Mouse (Mus musculus): ENCODE results near the gene Chm. TPM values are rescaled to one million over a fixed set of nuclear protein-coding genes. Genes with fewer than 3 reads are reported as not detected.
A peak's percentile ranks its signal among the peaks of the same experiment; 100 is the strongest.
"Not testable (repeated sequence)": the region's sequence is repeated elsewhere in the genome, so short reads cannot be mapped to it uniquely, and the experiment has no call there.

The Chm gene
- 12.4 and 16.6 TPM in 2 replicates for total RNA-seq (2012; rRNA removed)

GRCm38 (mm10) chrX:113185230-113185985 is at the start of gene Chm:
TSS of gene Chm (minus strand) at chrX:113185517.
- in situ Hi-C loops (cut with MboI; ENCODE audit: low sequenced_read_pairs in 2 of 2, unreplicated experiment in 2 of 2), result no loop called here
- H3K4me1 ChIP-seq (ENCODE audit: control insufficient read depth in 2 of 2, insufficient read depth in 2 of 2, low read length in 2 of 2, poor library complexity in 1 of 2), result no peaks in the 10 kb centered on the region
- H3K9me3 ChIP-seq (ENCODE audit: control insufficient read depth, insufficient read depth, low read depth, low read length), result no peaks in the 10 kb centered on the region
- TF ChIP-seq ZC3H11A (IDR thresholded peaks at IDR 0.05; ENCODE audit: borderline replicate concordance, low read depth, low read length), result no peak
- TF ChIP-seq HCFC1 (IDR thresholded peaks at IDR 0.05; ENCODE audit: borderline replicate concordance, insufficient read depth, low read length), result peak; percentile 88
- peak within 1 kb of the TSS; percentile 69 for H3K9ac ChIP-seq (ENCODE audit: insufficient read depth, low read depth, low read length, poor library complexity, severe bottlenecking)
- H3K36me3 ChIP-seq (ENCODE audit: control insufficient read depth, insufficient read depth, low read length, poor library complexity, severe bottlenecking), result no peaks in the 10 kb centered on the region
- no peak within 1 kb of the TSS for H3K27ac ChIP-seq (ENCODE audit: insufficient read depth, low read depth, low read length, poor library complexity, severe bottlenecking)
- DNase-seq (ENCODE audit: low read depth, low spot score), result peak; percentile 37
- peak within 1 kb of the TSS; percentile 72 to 97 for H3K4me3 ChIP-seq (ENCODE audit: insufficient read depth in 1 of 2, low read depth in 1 of 2, low read length in 2 of 2, poor library complexity in 1 of 2, severe bottlenecking in 1 of 2)

DNA sequence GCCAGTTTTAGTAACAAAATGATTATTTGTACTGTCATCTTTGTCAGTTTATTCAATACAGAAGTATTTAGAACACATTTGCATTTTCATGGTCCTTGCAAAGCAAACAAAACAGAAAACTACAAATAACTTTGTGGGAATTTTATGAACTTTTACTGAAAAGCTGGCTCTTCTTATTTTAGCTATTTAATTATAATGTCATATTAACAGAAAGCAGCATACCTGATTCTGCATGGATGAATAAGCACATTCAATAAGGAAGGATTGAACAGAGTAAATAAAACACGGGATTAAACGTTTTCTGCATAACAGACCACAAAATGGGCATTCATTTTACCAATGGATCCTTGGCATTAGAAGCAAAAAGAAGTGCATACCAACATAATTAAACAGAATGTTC is 8.6 kb upstream of the Chm start:
- in situ Hi-C loops (cut with MboI; ENCODE audit: low sequenced_read_pairs in 2 of 2, unreplicated experiment in 2 of 2), result no loop called here
- H3K4me1 ChIP-seq (ENCODE audit: control insufficient read depth in 2 of 2, insufficient read depth in 2 of 2, low read length in 2 of 2, poor library complexity in 1 of 2), result no peaks in the 10 kb centered on the region
- no peaks in the 10 kb centered on the region for H3K36me3 ChIP-seq (ENCODE audit: control insufficient read depth, insufficient read depth, low read length, poor library complexity, severe bottlenecking)
- TF ChIP-seq HCFC1 (IDR thresholded peaks at IDR 0.05; ENCODE audit: borderline replicate concordance, insufficient read depth, low read length) (no peak), CHD2 (IDR thresholded peaks at IDR 0.05; ENCODE audit: low read depth, low read length) (no peak), ZC3H11A (IDR thresholded peaks at IDR 0.05; ENCODE audit: borderline replicate concordance, low read depth, low read length) (no peak), ZNF384 (IDR thresholded peaks at IDR 0.05; ENCODE audit: low read depth, low read length) (no peak), MAFK (IDR thresholded peaks at IDR 0.05; ENCODE audit: insufficient read depth, low read depth, low read length) (no peak)
- DNase-seq (ENCODE audit: low read depth, low spot score), result no peak
- H3K27ac ChIP-seq (ENCODE audit: insufficient read depth, low read depth, low read length, poor library complexity, severe bottlenecking), result no peak overlapping the region
- H3K9me3 ChIP-seq (ENCODE audit: control insufficient read depth, insufficient read depth, low read depth, low read length), result no peaks in the 10 kb centered on the region
- H3K4me3 ChIP-seq (ENCODE audit: insufficient read depth in 1 of 2, low read depth in 1 of 2, low read length in 2 of 2, poor library complexity in 1 of 2, severe bottlenecking in 1 of 2), result no peak overlapping the region
- H3K9ac ChIP-seq (ENCODE audit: insufficient read depth, low read depth, low read length, poor library complexity, severe bottlenecking), result no peak overlapping the region

DNA sequence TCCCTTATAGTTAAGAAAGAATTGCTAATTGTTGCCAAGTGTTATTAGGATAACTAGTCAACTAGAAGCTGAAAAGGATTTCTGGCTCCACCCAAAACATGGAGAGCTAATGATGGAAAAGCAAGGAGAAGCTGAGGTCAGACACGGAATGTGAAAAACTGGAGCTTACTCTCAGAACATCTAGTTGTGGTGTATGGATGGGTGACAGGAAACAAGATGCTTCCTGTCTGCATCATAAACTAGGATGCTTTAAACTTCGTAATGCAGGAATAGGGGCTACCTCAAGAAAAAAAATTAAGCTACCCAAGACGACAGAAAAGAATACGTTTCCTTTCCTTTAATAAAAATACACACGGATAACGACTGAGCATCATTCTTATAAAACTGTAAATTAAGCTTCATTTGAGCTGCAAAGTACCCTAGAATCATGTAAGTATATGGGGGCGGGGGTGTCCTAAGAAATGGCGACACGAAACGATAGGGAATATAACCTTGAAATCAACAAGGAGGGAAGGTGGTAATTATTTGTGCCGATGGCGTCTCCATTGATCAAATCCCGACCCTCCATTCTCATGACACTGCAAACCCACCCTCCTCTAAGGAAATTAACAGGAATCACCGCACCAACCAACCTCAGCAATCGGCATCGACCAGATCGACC is 618 bp downstream of the Chm start:
- Histone ChIP-seq H3K36me3 (ENCODE audit: control insufficient read depth, insufficient read depth, low read length, poor library complexity, severe bottlenecking) (no peaks in the 10 kb centered on the region), H3K27ac (ENCODE audit: insufficient read depth, low read depth, low read length, poor library complexity, severe bottlenecking) (no peak overlapping the region), H3K9me3 (ENCODE audit: control insufficient read depth, insufficient read depth, low read depth, low read length) (no peaks in the 10 kb centered on the region), H3K4me1 (ENCODE audit: control insufficient read depth in 2 of 2, insufficient read depth in 2 of 2, low read length in 2 of 2, poor library complexity in 1 of 2) (no peaks in the 10 kb centered on the region), H3K4me3 (ENCODE audit: insufficient read depth in 1 of 2, low read depth in 1 of 2, low read length in 2 of 2, poor library complexity in 1 of 2, severe bottlenecking in 1 of 2) (peak overlapping the region; percentile 72 to 97), H3K9ac (ENCODE audit: insufficient read depth, low read depth, low read length, poor library complexity, severe bottlenecking) (peak overlapping the region; percentile 69)
- DNase-seq (ENCODE audit: low read depth, low spot score), result no peak
- TF ChIP-seq ZC3H11A (IDR thresholded peaks at IDR 0.05; ENCODE audit: borderline replicate concordance, low read depth, low read length) (no peak), ZNF384 (IDR thresholded peaks at IDR 0.05; ENCODE audit: low read depth, low read length) (no peak), CHD2 (IDR thresholded peaks at IDR 0.05; ENCODE audit: low read depth, low read length) (no peak), HCFC1 (IDR thresholded peaks at IDR 0.05; ENCODE audit: borderline replicate concordance, insufficient read depth, low read length) (no peak), MAFK (IDR thresholded peaks at IDR 0.05; ENCODE audit: insufficient read depth, low read depth, low read length) (no peak)
- in situ Hi-C loops (cut with MboI; ENCODE audit: low sequenced_read_pairs in 2 of 2, unreplicated experiment in 2 of 2), result no loop called here

- H3K4me1 ChIP-seq (ENCODE audit: control insufficient read depth in 2 of 2, insufficient read depth in 2 of 2, low read length in 2 of 2, poor library complexity in 1 of 2); H3K27ac ChIP-seq (ENCODE audit: insufficient read depth, low read depth, low read length, poor library complexity, severe bottlenecking); H3K4me3 ChIP-seq (ENCODE audit: insufficient read depth in 1 of 2, low read depth in 1 of 2, low read length in 2 of 2, poor library complexity in 1 of 2, severe bottlenecking in 1 of 2); H3K36me3 ChIP-seq (ENCODE audit: control insufficient read depth, insufficient read depth, low read length, poor library complexity, severe bottlenecking); H3K9ac ChIP-seq (ENCODE audit: insufficient read depth, low read depth, low read length, poor library complexity, severe bottlenecking); in situ Hi-C loops (cut with MboI; ENCODE audit: low sequenced_read_pairs in 2 of 2, unreplicated experiment in 2 of 2); H3K9me3 ChIP-seq (ENCODE audit: control insufficient read depth, insufficient read depth, low read depth, low read length): not testable (repeated sequence)
- peak; percentile 21 for DNase-seq (ENCODE audit: low read depth, low spot score)
These were observed 4.5 kb downstream of the Chm start for GRCm38 (mm10) chrX:113180856-113181255.

GRCm38 (mm10) chrX:113172766-113173165 is 12.6 kb downstream of the Chm start:
- in situ Hi-C loops (cut with MboI; ENCODE audit: low sequenced_read_pairs in 2 of 2, unreplicated experiment in 2 of 2), result no loop called here

More at GRCm38 (mm10) chrX:113172766-113173165, 12.6 kb downstream of the Chm start:
- Histone ChIP-seq H3K4me1 (ENCODE audit: control insufficient read depth in 2 of 2, insufficient read depth in 2 of 2, low read length in 2 of 2, poor library complexity in 1 of 2) (no peaks in the 10 kb centered on the region), H3K4me3 (ENCODE audit: insufficient read depth in 1 of 2, low read depth in 1 of 2, low read length in 2 of 2, poor library complexity in 1 of 2, severe bottlenecking in 1 of 2) (no peak overlapping the region), H3K27ac (ENCODE audit: insufficient read depth, low read depth, low read length, poor library complexity, severe bottlenecking) (no peak overlapping the region), H3K9ac (ENCODE audit: insufficient read depth, low read depth, low read length, poor library complexity, severe bottlenecking) (no peak overlapping the region), H3K36me3 (ENCODE audit: control insufficient read depth, insufficient read depth, low read length, poor library complexity, severe bottlenecking) (no peaks in the 10 kb centered on the region), H3K9me3 (ENCODE audit: control insufficient read depth, insufficient read depth, low read depth, low read length) (no peaks in the 10 kb centered on the region)
- DNase-seq (ENCODE audit: low read depth, low spot score), result no peak
- TF ChIP-seq HCFC1 (IDR thresholded peaks at IDR 0.05; ENCODE audit: borderline replicate concordance, insufficient read depth, low read length), result no peak
- TF ChIP-seq MAFK (IDR thresholded peaks at IDR 0.05; ENCODE audit: insufficient read depth, low read depth, low read length), result no peak
- TF ChIP-seq CHD2 (IDR thresholded peaks at IDR 0.05; ENCODE audit: low read depth, low read length), result no peak
- TF ChIP-seq ZC3H11A (IDR thresholded peaks at IDR 0.05; ENCODE audit: borderline replicate concordance, low read depth, low read length), result no peak
